Mouse (Mus musculus): ENCODE data around the gene Elovl5. TPM values are rescaled to one million over a fixed set of nuclear protein-coding genes. Genes with fewer than 3 reads are reported as not detected.

The Elovl5 gene
- polyA plus RNA-seq, 1 experiment, result 23.6 TPM

- WGBS, result 93% methylated on average over 7 of the region's 7 CpGs
- DNase-seq (ENCODE audit: low read depth, low spot score), result no peak
Observed at GRCm38 (mm10) chr9:77950841-77951475, 33.8 kb downstream of the Elovl5 start.

- 18% methylated on average over 7 of the region's 7 CpGs for WGBS
- no peak for DNase-seq (ENCODE audit: low read depth, low spot score)
Observed at GRCm38 (mm10) chr9:77951971-77952370, 34.8 kb downstream of the Elovl5 start.

GRCm38 (mm10) chr9:77953053-77953452 is 35.9 kb downstream of the Elovl5 start:
- DNase-seq (ENCODE audit: low read depth, low spot score), result no peak
- WGBS, result 68% methylated on average over 8 of the region's 8 CpGs

GRCm38 (mm10) chr9:77954496-77954895 is 37.3 kb downstream of the Elovl5 start:
- 76% methylated on average over 7 of the region's 7 CpGs for WGBS

GRCm38 (mm10) chr9:77954981-77955380 is 37.8 kb downstream of the Elovl5 start:
- WGBS, result 46% methylated on average over 3 of the region's 3 CpGs
- no peak for DNase-seq (ENCODE audit: low read depth, low spot score)

More at GRCm38 (mm10) chr9:77954496-77954895, 37.3 kb downstream of the Elovl5 start:
- no peak for DNase-seq (ENCODE audit: low read depth, low spot score)

GRCm38 (mm10) chr9:77955511-77955910 is 38.3 kb downstream of the Elovl5 start:
- no peak for DNase-seq (ENCODE audit: low read depth, low spot score)
- 59% methylated on average over 2 of the region's 2 CpGs for WGBS

- DNase-seq (ENCODE audit: low read depth, low spot score), result no peak
- WGBS, result 77% methylated on average over 8 of the region's 8 CpGs
Observed at GRCm38 (mm10) chr9:77955964-77956363, 38.8 kb downstream of the Elovl5 start.

GRCm38 (mm10) chr9:77958327-77958726 is 41.2 kb downstream of the Elovl5 start:
- WGBS, result 83% methylated on average over 7 of the region's 7 CpGs
- DNase-seq (ENCODE audit: low read depth, low spot score), result no peak

- 92% methylated on average over 12 of the region's 12 CpGs for WGBS
- DNase-seq (ENCODE audit: low read depth, low spot score), result no peak
Observed at GRCm38 (mm10) chr9:77959759-77960158, 42.6 kb downstream of the Elovl5 start.

GRCm38 (mm10) chr9:77961350-77961749 is 44.2 kb downstream of the Elovl5 start:
- 70% methylated on average over 6 of the region's 6 CpGs for WGBS
- no peak for DNase-seq (ENCODE audit: low read depth, low spot score)

GRCm38 (mm10) chr9:77964084-77964483 is 46.9 kb downstream of the Elovl5 start:
- 55% methylated on average over 14 of the region's 14 CpGs for WGBS
- no peak for DNase-seq (ENCODE audit: low read depth, low spot score)

- DNase-seq (ENCODE audit: low read depth, low spot score), result no peak
- WGBS, result 27% methylated on average over 5 of the region's 5 CpGs
Observed at GRCm38 (mm10) chr9:77965287-77965686, 48.1 kb downstream of the Elovl5 start.

GRCm38 (mm10) chr9:77965768-77966552 is 48.8 kb downstream of the Elovl5 start:
- 53% methylated on average over 6 of the region's 6 CpGs for WGBS

GRCm38 (mm10) chr9:77966861-77967260 is 49.7 kb downstream of the Elovl5 start:
- no peak for DNase-seq (ENCODE audit: low read depth, low spot score)
- 87% methylated on average over 7 of the region's 7 CpGs for WGBS

More at GRCm38 (mm10) chr9:77965768-77966552, 48.8 kb downstream of the Elovl5 start:
- DNase-seq (ENCODE audit: low read depth, low spot score), result no peak

- WGBS, result 89% methylated on average over 12 of the region's 12 CpGs
Observed at GRCm38 (mm10) chr9:77967584-77968163, 50.5 kb downstream of the Elovl5 start.

GRCm38 (mm10) chr9:77969192-77969953 is 52.2 kb downstream of the Elovl5 start:
- WGBS, result 88% methylated on average over 6 of the region's 6 CpGs
- no peak for DNase-seq (ENCODE audit: low read depth, low spot score)

More at GRCm38 (mm10) chr9:77967584-77968163, 50.5 kb downstream of the Elovl5 start:
- DNase-seq (ENCODE audit: low read depth, low spot score), result no peak

GRCm38 (mm10) chr9:77979000-77979399 is 61.8 kb downstream of the Elovl5 start:
- WGBS, result 92% methylated on average over 7 of the region's 7 CpGs
- no peak for DNase-seq (ENCODE audit: low read depth, low spot score)

- WGBS, result 92% methylated on average over 16 of the region's 16 CpGs
- no peak for DNase-seq (ENCODE audit: low read depth, low spot score)
Observed at GRCm38 (mm10) chr9:77982616-77983015, 65.5 kb downstream of the Elovl5 start.

- 84% methylated on average over 6 of the region's 6 CpGs for WGBS
- no peak for DNase-seq (ENCODE audit: low read depth, low spot score)
Observed at GRCm38 (mm10) chr9:77983521-77983920, 66.4 kb downstream of the Elovl5 start.

All from large intestine, adult 2 months (tissue).